Mouse (Mus musculus) myocyte (in vitro differentiated cells): ENCODE data around the gene Plekha4.

Experiments
- CEBPB ChIP-seq: IDR thresholded peaks from 2 replicates; pipeline ENCODE4 v1.6.1; 2011; ENCODE audit warnings: mild to moderate bottlenecking, moderate library complexity; ENCODE audit not compliant: poor library complexity, insufficient read depth, severe bottlenecking
- E2F4 ChIP-seq: IDR thresholded peaks from one replicate; pipeline ENCODE4 v1.6.1; 2011; ENCODE audit warnings: mild to moderate bottlenecking, control low read depth, moderate library complexity; ENCODE audit not compliant: insufficient read depth
- MAX ChIP-seq: IDR thresholded peaks from one replicate; pipeline ENCODE4 v1.6.1; 2011; ENCODE audit warnings: low read depth, mild to moderate bottlenecking, control low read depth
- MYOD1 ChIP-seq, 3 experiments: IDR thresholded peaks; one replicate each; pipeline ENCODE4 v1.6.1; 2011; ENCODE audit warnings: control low read depth in 2 of 3, low read depth in 2 of 3, mild to moderate bottlenecking in 2 of 3, moderate library complexity in 1 of 3; ENCODE audit not compliant: insufficient read length in 2 of 3, control insufficient read depth in 1 of 3
- MYOG ChIP-seq, 3 experiments: IDR thresholded peaks; one replicate each; pipeline ENCODE4 v1.6.1; 2011; ENCODE audit warnings: control low read depth in 2 of 3, low read depth in 2 of 3, mild to moderate bottlenecking in 2 of 3; ENCODE audit not compliant: insufficient read length in 2 of 3, control insufficient read depth in 1 of 3, insufficient read depth in 1 of 3
- POLR2A ChIP-seq: IDR thresholded peaks from one replicate; pipeline ENCODE4 v1.6.1; 2011; ENCODE audit warnings: low read depth, mild to moderate bottlenecking, control low read depth, moderate library complexity; ENCODE audit not compliant: insufficient read length
- POLR2AphosphoS2 ChIP-seq: IDR thresholded peaks from one replicate; pipeline ENCODE4 v1.6.1; 2011; ENCODE audit warnings: low read depth, control low read depth; ENCODE audit not compliant: insufficient read length
- REST ChIP-seq: IDR thresholded peaks from one replicate; pipeline ENCODE4 v1.6.1; 2011; ENCODE audit warnings: mild to moderate bottlenecking, control low read depth, moderate library complexity; ENCODE audit not compliant: insufficient read depth, insufficient read length
- TCF12 ChIP-seq: IDR thresholded peaks from one replicate; pipeline ENCODE4 v1.6.1; 2011; ENCODE audit warnings: mild to moderate bottlenecking, control low read depth; ENCODE audit not compliant: poor library complexity, insufficient read depth, severe bottlenecking
- TCF3 ChIP-seq: IDR thresholded peaks from one replicate; pipeline ENCODE4 v1.6.1; 2011; ENCODE audit warnings: low read depth, control low read depth; ENCODE audit not compliant: insufficient read length
- USF1 ChIP-seq: IDR thresholded peaks from one replicate; pipeline ENCODE4 v1.6.1; 2011; ENCODE audit warnings: low read depth, mild to moderate bottlenecking, control low read depth, moderate library complexity

DNA sequence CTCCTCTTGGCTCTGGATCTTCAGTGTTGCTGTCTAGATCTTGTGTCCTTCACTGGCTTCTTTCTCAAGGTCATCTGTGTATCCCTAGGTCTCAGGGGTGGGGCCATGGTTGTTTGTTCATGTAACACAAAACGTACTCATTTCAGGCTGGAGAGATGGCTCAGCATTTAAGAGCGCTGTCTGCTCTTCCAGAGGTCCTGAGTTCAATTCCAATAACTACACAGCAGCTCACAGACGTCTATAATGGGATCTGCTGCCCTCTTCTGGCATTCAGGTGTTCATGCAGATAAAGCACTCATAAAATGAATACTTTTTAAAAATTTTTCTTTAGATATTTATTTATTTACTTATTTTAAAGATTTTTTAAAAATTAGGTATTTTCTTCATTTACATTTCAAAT, 64.7 kb downstream of the Plekha4 start:
- TF ChIP-seq MAX (no peak), POLR2A (no peak), REST (no peak), MYOD1 (IDR thresholded peaks at IDR 0.05; ENCODE audit: control insufficient read depth in 1 of 3, insufficient read length in 2 of 3, low read depth in 2 of 3) (no peak), USF1 (no peak), MYOG (IDR thresholded peaks at IDR 0.05; ENCODE audit: control insufficient read depth in 1 of 3, insufficient read depth in 1 of 3, insufficient read length in 2 of 3, low read depth in 2 of 3) (no peak), POLR2AphosphoS2 (no peak), E2F4 (no peak), CEBPB (no peak), TCF12 (no peak), TCF3 (no peak)
